Mouse (Mus musculus) testis, postnatal 10 days (tissue): ENCODE results near the gene Apoa2.

ENCODE experiments used
- DNase-seq: peaks from one replicate; pipeline ENCODE4 v3.0.0; 2021; ENCODE audit warnings: low spot score

The Apoa2 gene

GRCm38 (mm10) chr1:171205704-171206493 lies 19.0 kb upstream of the Apoa2 start:
- DNase-seq = no peak

GRCm38 (mm10) chr1:171209409-171209808 lies 15.4 kb upstream of the Apoa2 start:
- DNase-seq = no peak

DNA sequence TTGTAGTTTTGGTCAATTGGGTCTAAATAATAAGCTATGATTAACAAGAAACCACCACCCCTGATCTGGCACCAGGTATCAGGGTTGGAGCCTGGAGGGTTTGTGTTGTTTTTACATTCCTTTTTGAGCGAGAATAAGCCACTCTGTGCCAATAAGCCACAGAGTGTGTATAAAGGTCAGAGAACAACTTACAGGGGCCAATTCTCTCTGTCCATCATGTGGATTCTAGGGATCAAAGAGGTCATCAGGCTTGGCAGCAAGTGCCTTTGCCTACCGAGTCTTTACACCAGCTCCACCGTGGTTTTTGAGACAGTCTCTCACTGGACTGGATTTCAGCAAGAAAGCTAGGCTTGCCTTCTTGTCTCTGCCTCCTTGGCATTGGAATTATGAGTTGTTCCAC lies 12.0 kb upstream of the Apoa2 start:
- DNase-seq = no peak

- no peak for DNase-seq
Measured at GRCm38 (mm10) chr1:171213801-171214496, 10.9 kb upstream of the Apoa2 start, which contains the start of gene Nr1i3. Gene Nr1i3, plus strand, starts transcription at chr1:171213970.

- no peak for DNase-seq
Measured at GRCm38 (mm10) chr1:171216241-171216955, 8.5 kb upstream of the Apoa2 start.

DNA sequence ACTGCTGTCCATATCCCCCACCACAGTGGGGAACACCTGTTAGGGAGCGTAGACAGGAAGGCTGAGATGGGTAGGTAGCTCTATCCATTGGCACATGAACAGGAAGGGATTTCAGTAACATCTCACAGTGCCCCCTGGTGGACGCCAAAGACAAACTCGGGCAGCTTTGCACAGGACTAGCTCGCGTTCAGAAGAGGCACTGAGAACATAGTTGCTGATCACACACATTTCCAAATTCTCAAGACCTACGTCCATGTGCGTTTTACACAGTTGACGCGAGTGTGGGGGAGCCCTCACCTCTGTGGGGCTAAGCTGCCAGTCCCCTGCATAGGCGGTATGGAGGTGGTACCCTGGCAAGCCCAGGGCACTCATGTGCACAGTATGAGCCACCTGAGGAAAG lies 4.0 kb upstream of the Apoa2 start:
- DNase-seq = peak; percentile 95

DNA sequence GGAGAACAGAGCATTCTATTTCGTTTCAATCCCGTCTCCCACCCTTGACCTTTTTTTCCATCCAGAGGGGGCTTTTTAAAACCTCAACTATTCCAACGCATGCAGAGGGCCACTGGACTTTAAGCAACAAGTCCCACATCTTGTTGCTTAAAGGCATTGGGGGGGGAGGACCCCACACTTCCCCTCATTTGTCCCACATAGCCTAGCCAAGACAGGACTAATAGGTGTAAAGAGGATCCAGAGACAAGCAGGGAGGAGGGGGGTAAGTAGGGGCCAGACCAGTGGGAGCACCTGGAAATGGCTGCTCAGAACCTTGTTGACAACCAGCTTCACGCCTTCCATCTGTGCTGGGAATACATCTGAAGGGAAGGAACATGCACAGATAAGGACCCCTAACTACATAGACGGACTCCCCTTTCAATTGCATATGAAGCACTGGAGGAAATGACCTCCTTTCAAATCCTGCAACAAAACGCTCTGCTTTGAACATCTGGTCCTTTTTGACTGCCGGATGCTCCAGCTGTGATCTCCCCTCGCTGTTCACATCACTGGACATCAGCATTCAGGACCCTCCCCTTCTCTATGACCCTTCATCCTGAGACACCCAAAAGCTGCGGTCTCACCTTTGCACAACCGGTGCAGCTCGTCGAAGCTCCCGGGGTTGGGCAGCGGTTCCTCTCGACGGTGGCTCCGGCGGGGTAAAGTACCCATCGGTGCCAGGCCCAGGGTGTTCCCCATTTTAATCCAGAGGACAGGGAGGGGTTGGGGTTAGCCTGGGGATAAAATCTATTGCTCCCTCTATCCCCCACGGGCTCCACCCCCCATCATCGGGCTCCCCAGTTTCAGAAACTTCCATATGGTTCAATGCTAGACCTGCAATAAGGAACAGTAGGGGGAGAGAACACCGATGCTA lies 3.3 kb upstream of the Apoa2 start:
- DNase-seq = peak; percentile 59

- peak; percentile 83 for DNase-seq
Measured at GRCm38 (mm10) chr1:171222238-171223155, 2.4 kb upstream of the Apoa2 start, which contains the start of gene Tomm40l. Gene Tomm40l, minus strand, starts transcription at chr1:171222514.

GRCm38 (mm10) chr1:171223168-171223567 lies 1.7 kb upstream of the Apoa2 start:
- DNase-seq = no peak

DNA sequence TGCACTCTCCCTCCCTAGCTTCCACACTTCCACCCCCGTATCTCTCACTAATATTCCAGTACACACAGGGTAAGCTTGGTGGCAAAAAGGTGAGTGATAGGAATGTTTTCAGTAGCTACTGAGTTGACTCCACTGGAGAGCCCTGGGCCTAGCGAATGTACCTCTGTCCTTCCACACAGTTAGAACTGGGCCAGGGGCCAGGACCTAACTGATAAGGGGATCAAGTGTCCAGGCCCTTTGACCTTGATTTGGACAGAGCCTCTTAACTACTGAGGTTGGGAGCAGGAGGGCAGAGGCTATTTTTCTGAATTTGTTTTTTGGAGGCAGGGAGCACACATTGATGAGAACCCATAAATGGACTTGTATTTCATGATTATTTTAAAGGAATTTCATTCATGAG lies 1.1 kb upstream of the Apoa2 start:
- DNase-seq = peak; percentile 76

- no peak for DNase-seq
Measured at GRCm38 (mm10) chr1:171226780-171227179, 1.9 kb downstream of the Apoa2 start.

GRCm38 (mm10) chr1:171227879-171228278 lies 3.0 kb downstream of the Apoa2 start:
- DNase-seq = no peak

- no peak for DNase-seq
Measured at GRCm38 (mm10) chr1:171229750-171230149, 4.9 kb downstream of the Apoa2 start.

DNA sequence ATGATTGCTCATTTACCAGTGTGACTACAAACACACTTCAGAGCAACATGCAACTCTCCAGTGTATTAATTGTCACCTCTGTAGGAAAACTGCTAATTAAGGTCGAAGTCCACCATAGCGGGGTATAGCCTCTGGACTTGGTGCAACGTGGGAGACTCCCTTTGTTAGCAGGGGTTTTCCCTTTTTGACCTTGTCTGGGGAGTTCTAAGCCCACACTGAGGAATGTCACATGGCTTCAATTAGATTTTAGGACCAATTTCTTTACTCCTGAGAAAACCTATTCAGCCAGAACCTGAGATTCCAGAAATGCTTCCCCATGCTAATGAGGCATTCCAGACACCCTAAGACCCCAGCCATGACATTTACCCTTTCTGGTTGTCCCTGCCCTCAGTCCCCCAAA lies 5.4 kb downstream of the Apoa2 start:
- no peak for DNase-seq

DNA sequence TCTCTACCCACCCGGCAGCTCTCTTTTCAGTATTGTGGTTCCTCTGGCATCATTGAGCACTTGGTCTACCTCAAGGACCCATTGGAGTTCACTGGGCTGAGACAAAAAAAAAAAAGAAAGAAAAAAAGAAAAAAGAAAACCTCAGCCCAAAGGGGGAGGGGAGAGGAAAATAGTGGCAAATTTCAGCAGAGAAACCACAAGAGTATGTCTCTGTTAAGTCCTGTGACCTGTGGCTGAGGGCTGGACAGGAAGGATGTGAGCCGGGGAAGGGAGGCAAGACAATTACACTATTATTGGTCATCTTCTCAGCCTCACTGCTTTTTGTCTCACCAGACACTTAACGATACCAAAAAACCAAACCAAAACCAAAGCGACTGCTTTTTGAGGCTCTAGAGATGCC lies 7.0 kb downstream of the Apoa2 start:
- no peak for DNase-seq

- no peak for DNase-seq
Measured at GRCm38 (mm10) chr1:171232348-171232747, 7.5 kb downstream of the Apoa2 start.

GRCm38 (mm10) chr1:171232800-171233730 lies 8.2 kb downstream of the Apoa2 start:
- no peak for DNase-seq

DNA sequence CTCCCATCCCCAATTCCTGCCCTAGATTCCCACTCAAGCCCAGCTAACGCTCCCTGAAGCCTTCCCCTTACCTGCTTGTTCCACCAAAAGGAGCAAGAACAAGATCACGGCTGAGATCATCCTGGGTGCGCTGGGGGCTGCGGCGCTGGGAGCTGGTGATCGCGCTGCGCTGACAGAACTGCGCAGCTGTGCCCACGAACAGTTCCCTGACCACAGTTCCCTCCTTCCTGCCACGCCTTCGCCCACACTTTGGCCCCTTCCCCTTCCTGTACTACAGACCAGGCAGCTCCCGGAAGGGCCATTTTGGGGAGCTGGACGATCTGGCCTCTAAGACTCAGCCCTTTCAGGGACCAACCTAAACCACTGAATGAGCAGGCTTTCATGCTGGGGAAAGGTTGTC lies 9.3 kb downstream of the Apoa2 start, which contains the start of gene Fcer1g:
Gene Fcer1g (minus strand): TSS at position 240 of the 400 bp plus-strand sequence.
- no peak for DNase-seq

DNA sequence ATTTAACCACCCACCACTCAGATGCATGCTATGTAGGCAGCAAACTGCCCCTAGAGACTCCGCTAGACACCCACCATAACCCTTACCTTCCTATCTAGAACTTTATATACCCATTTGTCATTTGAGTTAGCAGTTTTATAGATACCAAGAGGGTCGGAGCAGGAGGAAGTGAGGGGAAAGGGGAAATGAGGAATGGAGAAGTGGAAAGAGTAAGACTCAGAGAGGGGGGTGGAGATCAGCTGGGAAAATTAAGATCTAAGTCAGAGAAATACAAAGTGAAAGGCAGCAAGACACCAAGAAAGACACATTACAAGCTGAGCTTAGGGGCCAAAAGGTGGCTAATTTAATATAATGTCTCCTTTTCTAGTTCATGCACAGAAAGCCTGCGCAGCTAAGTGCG lies 9.7 kb downstream of the Apoa2 start:
- DNase-seq = no peak
